Mouse (Mus musculus): ENCODE measurements at regions not wholly inside any gene's neighbourhood (a gene's known extent, or its start where the extent isn't known, plus 50 kb on each side); places are given as distances from the start of the nearest gene placed in this dataset.

DNA sequence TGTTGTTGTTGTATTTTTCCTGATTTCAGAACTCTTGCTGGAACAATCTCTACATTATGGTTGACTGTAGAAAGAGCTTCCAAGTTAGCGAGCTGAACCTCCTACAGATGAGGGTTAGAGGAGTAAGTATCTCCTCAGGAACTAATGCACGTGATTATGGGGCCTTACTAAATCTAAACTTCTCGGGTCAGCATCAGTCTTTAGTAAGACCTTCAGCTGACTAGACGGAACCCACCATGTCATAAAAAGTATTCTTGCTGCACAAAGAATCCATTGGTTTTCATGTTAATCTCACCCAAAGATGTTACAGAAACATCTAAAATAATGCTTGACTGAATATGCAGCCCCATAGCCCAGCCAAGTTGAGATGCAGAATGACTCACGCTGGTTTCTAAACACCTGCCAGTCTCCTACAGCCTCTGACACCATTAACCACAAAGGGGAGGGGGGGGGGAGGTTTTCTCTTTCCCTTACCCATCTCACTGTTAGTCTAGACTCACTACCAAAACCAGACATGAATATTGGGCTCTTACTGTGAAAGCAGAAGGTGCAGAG, 88.9 kb upstream of the Tbl1xr1 start:
- TF ChIP-seq CTCF (IDR thresholded peaks at IDR 0.05; ENCODE audit: low read depth) = no peak
- no peak for TF ChIP-seq EP300 (optimal IDR thresholded peaks at IDR 0.05)
